Mouse (Mus musculus) liver, postnatal 0 days (tissue): ENCODE results near the gene Slc35c2. TPM values are rescaled to one million over a fixed set of nuclear protein-coding genes. Genes with fewer than 3 reads are reported as not detected.

Source experiments
- ATAC-seq: fragments of 200-750 bp; cut with Nextera tagmentation; 2 replicates; pipeline ENCODE4 v1.8.0; 2017; ENCODE audit warnings: mild to moderate bottlenecking, moderate library complexity
- DNase-seq: peaks from one replicate; pipeline ENCODE4 v3.0.0-alpha.2; 2016
- H3K27ac ChIP-seq: fragments of 300-500 bp; sonication (generic); 2 replicates; pipeline ENCODE4 v1.5.1; 2014; ENCODE audit warnings: antibody characterized with exemption, moderate library complexity, mild to moderate bottlenecking, low read depth
- H3K27me3 ChIP-seq: fragments of 300-500 bp; sonication (generic); 2 replicates; pipeline ENCODE4 v1.6.1; 2014; ENCODE audit warnings: low read length, control low read depth, mixed read lengths; ENCODE audit not compliant: insufficient read depth
- H3K36me3 ChIP-seq: fragments of 300-500 bp; sonication (generic); replicated peaks from 2 replicates; pipeline ENCODE4 v1.6.1; 2014; ENCODE audit warnings: mild to moderate bottlenecking, control low read depth, low read length, moderate library complexity, mixed read lengths; ENCODE audit not compliant: insufficient read depth
- H3K4me1 ChIP-seq: fragments of 300-500 bp; sonication (generic); 2 replicates; pipeline ENCODE4 v1.6.1; 2014; ENCODE audit warnings: antibody characterized with exemption, mild to moderate bottlenecking, control low read depth; ENCODE audit not compliant: insufficient read depth
- H3K4me2 ChIP-seq: fragments of 300-500 bp; sonication (generic); 2 replicates; pipeline ENCODE4 v1.6.1; 2014; ENCODE audit warnings: low read depth, mild to moderate bottlenecking, low read length, moderate library complexity, mixed read lengths
- H3K4me3 ChIP-seq: fragments of 300-500 bp; sonication (generic); 2 replicates; pipeline ENCODE4 v1.5.1; 2014; ENCODE audit warnings: low read depth, low read length
- H3K9ac ChIP-seq: fragments of 300-500 bp; sonication (generic); replicated peaks from 2 replicates; pipeline ENCODE4 v1.6.1; 2014; ENCODE audit warnings: mild to moderate bottlenecking, moderate library complexity
- H3K9me3 ChIP-seq: fragments of 300-500 bp; sonication (generic); 2 replicates; pipeline ENCODE4 v1.6.1; 2016; ENCODE audit warnings: mild to moderate bottlenecking, control low read depth, low read length, mixed read lengths
- CTCF ChIP-seq: sonication (generic); IDR thresholded peaks from 2 replicates; pipeline ENCODE4 v1.5.1; 2016; ENCODE audit warnings: antibody characterized with exemption, low read depth
- EP300 ChIP-seq: IDR thresholded peaks from 2 replicates; pipeline ENCODE4 v1.6.1; 2016; ENCODE audit warnings: antibody characterized with exemption, low read depth, mild to moderate bottlenecking
- WGBS: fragments of 180-500 bp; shearing (Covaris S2); extraction: QIAGEN DNeasy Blood & Tissue Kit; methylation state at CpG from one replicate; pipeline ENCODE4 v1.1.7; 2014; ENCODE audit not compliant: insufficient replicate concordance; 5-methylcytosine and 5-hydroxymethylcytosine counted together
- polyA plus RNA-seq: library from polyadenylated mRNA; unstranded; fragments of >200 nt; fragmentation: Nextera tagmentation; extraction: Ambion mirVana; gene quantifications from 2 replicates; pipeline ENCODE4 v1.2.1, GENCODE M21; 2015

The Slc35c2 gene
- polyA plus RNA-seq, 1 experiment from 2014 or later, result 30.5 TPM

GRCm38 (mm10) chr2:165321381-165321888 is 33.8 kb upstream of the Slc35c2 start:
- Histone ChIP-seq H3K27ac (peak overlapping the region; percentile 88), H3K9me3 (no peaks in the 10 kb centered on the region), H3K27me3 (no peaks in the 10 kb centered on the region), H3K4me2 (peak overlapping the region; percentile 62), H3K9ac (no peak overlapping the region), H3K4me3 (no peak overlapping the region), H3K36me3 (no peaks in the 10 kb centered on the region), H3K4me1 (peaks cover 79% of the 10 kb centered on the region)
- no peak for ATAC-seq
- 63% methylated on average over 8 of the region's 8 CpGs for WGBS
- peak; percentile 38 for TF ChIP-seq CTCF
- no peak for TF ChIP-seq EP300
- DNase-seq, result peak; percentile 55

- DNase-seq, result peak; percentile 45
- TF ChIP-seq CTCF, result no peak
- peak; percentile 62; the same call in 1 of the 2 replicates for TF ChIP-seq EP300
- Histone ChIP-seq H3K27me3 (no peaks in the 10 kb centered on the region), H3K4me2 (peak overlapping the region; percentile 62), H3K4me1 (peaks cover 78% of the 10 kb centered on the region), H3K9ac (0 out of 2 replicates have a peak overlapping the region, but pooled peaks have one; percentile 30), H3K27ac (peak overlapping the region; percentile 88), H3K4me3 (0 out of 2 replicates have a peak overlapping the region, but pooled peaks have one; percentile 10), H3K36me3 (no peaks in the 10 kb centered on the region), H3K9me3 (no peaks in the 10 kb centered on the region)
- WGBS, result 24% methylated on average over 12 of the region's 12 CpGs
- ATAC-seq, result peak; percentile 68
These were observed 33.0 kb upstream of the Slc35c2 start for GRCm38 (mm10) chr2:165320531-165321150.

GRCm38 (mm10) chr2:165319503-165319902 is 31.8 kb upstream of the Slc35c2 start:
- Histone ChIP-seq H3K9me3 (no peaks in the 10 kb centered on the region), H3K4me3 (no peak overlapping the region), H3K9ac (no peak overlapping the region), H3K27me3 (no peaks in the 10 kb centered on the region), H3K4me2 (no peak overlapping the region), H3K27ac (peak overlapping the region; percentile 88; the same call in 1 of the 2 replicates), H3K4me1 (peaks cover 67% of the 10 kb centered on the region), H3K36me3 (peaks cover 3% of the 10 kb centered on the region; the same call in 1 of the 2 replicates)
- 43% methylated on average over 4 of the region's 4 CpGs for WGBS
- ATAC-seq (peak; percentile 30; the same call in 1 of the 2 replicates), DNase-seq (no peak)
- TF ChIP-seq CTCF (no peak), EP300 (no peak)

- H3K27me3 ChIP-seq, result no peaks in the 10 kb centered on the region
- H3K4me1 ChIP-seq, result peaks cover 63% of the 10 kb centered on the region
- peaks cover 8% of the 10 kb centered on the region; the same call in 1 of the 2 replicates for H3K36me3 ChIP-seq
- no peak overlapping the region for H3K9ac ChIP-seq
- no peak for ATAC-seq
- no peaks in the 10 kb centered on the region for H3K9me3 ChIP-seq
- no peak for DNase-seq
- H3K4me2 ChIP-seq, result no peak overlapping the region
- WGBS, result 70% methylated on average over 7 of the region's 7 CpGs
- TF ChIP-seq EP300, result no peak
- no peak for TF ChIP-seq CTCF
- H3K4me3 ChIP-seq, result no peak overlapping the region
- peak overlapping the region; percentile 57 for H3K27ac ChIP-seq
These were observed 31.3 kb upstream of the Slc35c2 start for GRCm38 (mm10) chr2:165318941-165319340.

- H3K4me1 ChIP-seq, result peaks cover 55% of the 10 kb centered on the region
- peaks cover 12% of the 10 kb centered on the region; the same call in 1 of the 2 replicates for H3K36me3 ChIP-seq
- no peaks in the 10 kb centered on the region for H3K9me3 ChIP-seq
- DNase-seq, result no peak
- H3K9ac ChIP-seq, result no peak overlapping the region
- 30% methylated on average over 16 of the region's 16 CpGs for WGBS
- H3K4me2 ChIP-seq, result peak overlapping the region; percentile 44
- no peak for TF ChIP-seq CTCF
- peak; percentile 21; the same call in 1 of the 2 replicates for TF ChIP-seq EP300
- H3K27me3 ChIP-seq, result no peaks in the 10 kb centered on the region
- peak; percentile 37 for ATAC-seq
- H3K27ac ChIP-seq, result peak overlapping the region; percentile 69
- H3K4me3 ChIP-seq, result no peak overlapping the region
These were observed 30.1 kb upstream of the Slc35c2 start for GRCm38 (mm10) chr2:165317621-165318263.

GRCm38 (mm10) chr2:165316837-165317473 is 29.3 kb upstream of the Slc35c2 start:
- Histone ChIP-seq H3K9ac (no peak overlapping the region), H3K4me2 (no peak overlapping the region), H3K9me3 (no peaks in the 10 kb centered on the region), H3K27me3 (no peaks in the 10 kb centered on the region), H3K4me1 (peaks cover 48% of the 10 kb centered on the region), H3K36me3 (peaks cover 15% of the 10 kb centered on the region), H3K27ac (no peak overlapping the region), H3K4me3 (no peak overlapping the region)
- 0 out of 2 replicates have a peak, but pooled peaks have one; percentile 2 for TF ChIP-seq CTCF
- no peak for TF ChIP-seq EP300
- 48% methylated on average over 9 of the region's 9 CpGs for WGBS
- DNase-seq (no peak), ATAC-seq (peak; percentile 18; the same call in 1 of the 2 replicates)
